Mouse (Mus musculus) cerebral cortex, adult 2 months (tissue): ENCODE measurements around the gene Narfl.

Experiments used
- WGBS: fragments of 180-500 bp; shearing (Covaris S2); methylation state at CpG from one replicate; pipeline ENCODE4 v1.1.7; 2018; 5-methylcytosine and 5-hydroxymethylcytosine counted together

The Narfl gene

DNA sequence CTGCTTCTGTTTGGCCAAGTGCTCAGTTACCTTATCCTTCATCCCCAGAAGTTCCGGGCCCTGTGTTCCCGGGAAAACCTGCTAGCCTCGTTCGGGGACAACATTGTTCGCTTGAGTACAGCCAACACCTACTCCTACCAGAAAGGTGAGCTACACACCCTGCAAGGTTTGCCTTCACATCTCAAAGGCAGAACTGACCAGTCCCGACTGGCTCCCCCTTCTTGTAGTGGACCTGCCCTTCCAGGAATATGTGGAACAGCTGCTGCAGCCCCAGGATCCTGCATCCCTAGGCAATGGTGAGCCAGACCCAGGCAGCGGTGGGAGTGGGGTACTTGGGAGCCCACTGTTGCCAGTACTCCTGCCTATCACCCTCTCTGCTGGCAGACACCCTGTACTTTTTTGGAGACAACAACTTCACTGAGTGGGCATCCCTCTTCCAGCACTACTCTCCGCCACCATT, 56.0 kb downstream of the Narfl start:
- WGBS, result 21% methylated on average over 8 of the region's 8 CpGs

DNA sequence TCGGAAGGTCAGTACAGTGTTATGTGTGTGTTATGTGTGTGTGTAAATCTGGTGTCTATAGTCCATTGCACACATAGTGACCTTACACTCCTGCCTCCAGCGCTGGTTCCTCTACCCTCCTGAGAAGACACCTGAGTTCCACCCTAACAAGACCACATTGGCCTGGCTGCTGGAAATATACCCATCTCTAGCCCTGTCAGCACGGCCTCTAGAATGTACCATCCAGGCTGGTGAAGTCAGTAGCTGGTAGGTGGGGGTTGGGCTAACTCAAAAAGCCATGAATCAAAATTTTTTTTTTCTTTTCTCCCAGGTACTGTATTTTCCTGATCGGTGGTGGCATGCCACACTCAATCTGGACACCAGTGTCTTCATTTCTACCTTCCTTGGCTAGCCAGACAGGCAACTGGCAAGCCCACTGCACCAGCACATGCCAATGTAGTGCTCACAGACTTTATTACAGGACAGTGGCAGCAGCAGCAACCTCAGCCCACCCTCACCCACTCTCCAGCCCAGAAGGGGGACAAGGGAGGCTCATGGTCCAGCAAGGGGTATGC, 56.7 kb downstream of the Narfl start:
- WGBS, result 68% methylated on average over 4 of the region's 4 CpGs

DNA sequence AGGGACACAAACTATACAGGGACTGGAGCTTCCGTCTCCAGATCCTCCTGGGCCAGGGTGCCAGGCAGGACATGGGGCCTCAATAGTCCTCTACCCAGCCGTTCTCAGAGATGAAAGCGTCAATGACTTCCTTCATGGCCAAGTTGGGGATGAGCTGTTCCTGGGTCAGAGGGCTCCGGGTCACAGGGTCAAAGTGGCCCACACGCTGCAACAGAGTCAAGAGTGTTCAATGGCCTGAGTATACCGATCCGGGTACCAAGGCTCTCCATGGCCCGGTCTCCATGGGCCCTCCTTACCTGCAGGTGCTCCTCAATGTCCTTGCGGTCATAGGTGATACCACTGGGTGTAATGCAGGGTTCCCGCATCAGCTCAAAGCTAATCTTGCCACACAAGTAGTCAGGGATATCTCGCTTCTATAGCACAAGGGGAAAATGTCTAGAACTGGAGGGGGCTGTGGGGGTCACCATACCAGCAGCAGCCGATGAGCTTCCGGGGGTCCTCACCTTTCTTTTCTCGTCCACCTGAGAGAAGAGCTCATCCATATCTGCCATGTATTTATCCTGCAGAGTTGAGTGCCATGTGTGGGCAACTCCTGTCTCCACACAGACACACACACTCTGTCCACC, 57.3 kb downstream of the Narfl start:
- 83% methylated on average over 14 of the region's 14 CpGs for WGBS

DNA sequence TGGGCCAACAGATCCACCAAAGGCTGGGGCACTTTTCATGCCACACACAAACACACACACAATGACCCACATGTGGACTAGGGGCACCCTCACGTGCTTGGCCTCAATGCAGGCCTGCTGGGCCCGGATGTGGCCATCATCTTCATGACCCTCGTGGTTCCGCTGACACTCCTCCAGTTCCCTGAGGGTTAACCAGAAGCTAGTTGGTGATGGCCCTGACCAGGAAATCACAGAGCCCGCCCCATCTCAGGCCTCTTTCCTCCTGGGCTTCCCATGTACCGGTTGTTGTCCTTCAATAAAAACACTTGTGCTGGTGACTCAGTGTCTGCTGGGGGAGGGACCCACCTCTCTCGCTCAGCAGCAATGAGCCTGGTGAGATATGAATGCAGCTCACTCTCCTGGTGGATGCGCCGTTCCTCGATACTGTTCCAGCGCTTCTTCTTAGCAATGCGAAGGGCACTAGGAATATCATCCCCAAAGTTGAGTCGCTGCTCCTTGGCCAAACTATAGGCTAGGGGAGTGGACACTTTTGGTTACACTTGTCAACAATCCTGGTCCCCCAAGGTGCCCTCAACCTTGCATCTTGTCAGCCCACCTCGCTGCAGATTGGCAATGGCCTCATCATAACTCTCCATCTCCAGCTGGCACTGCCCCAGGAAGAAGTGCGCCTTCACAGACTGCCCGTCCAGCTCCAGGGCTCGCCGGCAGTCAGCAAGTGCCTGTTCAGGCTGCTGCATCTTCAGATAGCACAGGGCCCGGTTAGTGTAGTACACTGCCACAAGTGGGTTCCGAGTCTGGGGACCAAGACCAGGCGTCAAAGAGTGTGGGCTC, 58.1 kb downstream of the Narfl start:
- 41% methylated on average over 21 of the region's 21 CpGs for WGBS

DNA sequence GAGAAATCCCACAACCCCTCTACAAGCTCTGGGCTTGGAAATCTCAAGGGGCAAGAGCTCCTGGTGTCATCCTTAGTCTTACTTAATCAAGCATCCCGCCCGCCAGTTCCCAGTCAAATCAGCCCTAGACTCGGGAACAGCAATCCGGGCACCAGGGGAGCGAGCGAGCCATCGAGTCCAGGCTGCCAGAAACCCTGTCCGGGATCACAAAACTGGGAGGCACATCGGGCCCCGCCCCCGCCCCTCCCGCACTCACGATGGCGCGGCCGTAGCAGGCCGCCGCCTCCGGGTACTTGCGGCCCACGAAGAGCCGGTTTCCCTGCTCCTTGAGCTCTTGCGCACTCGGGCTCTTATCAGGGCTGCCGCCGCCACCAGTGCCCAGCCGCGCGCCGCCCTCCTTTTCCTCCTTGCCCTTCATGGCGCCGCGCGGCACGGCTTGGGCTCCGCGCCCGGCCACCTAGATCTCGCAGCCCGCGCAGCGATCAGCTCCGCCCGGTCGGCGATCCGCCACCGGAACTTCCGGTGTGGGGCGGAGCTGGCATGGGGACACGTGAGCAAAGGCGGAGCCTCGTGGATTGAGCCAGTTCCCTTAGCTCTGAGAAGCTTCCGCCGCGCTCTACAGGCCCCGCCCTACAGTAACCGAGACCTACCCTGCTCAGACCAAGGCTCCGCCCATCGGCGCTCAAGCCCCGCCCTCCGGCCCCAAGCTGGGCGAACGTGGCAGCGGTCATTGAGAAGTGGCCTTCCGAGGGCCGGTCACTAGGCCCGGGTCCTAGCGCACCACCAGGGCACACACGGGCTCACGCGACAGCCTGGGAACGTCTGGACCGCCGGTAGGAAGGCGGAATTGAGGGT, 59.1 kb downstream of the Narfl start:
- under 1% methylated on average over 77 of the region's 77 CpGs for WGBS
